Mouse (Mus musculus) embryonic facial prominence, embryonic 10.5 days (tissue): ENCODE measurements at regions not wholly inside any gene's neighbourhood (a gene's known extent, or its start where the extent isn't known, plus 50 kb on each side); places are given as distances from the start of the nearest gene placed in this dataset.

Experiments used
- DNase-seq: peaks from one replicate; pipeline ENCODE4 v3.0.0-alpha.2; 2017; ENCODE audit warnings: low spot score
- H3K27ac ChIP-seq: fragments of 300-500 bp; sonication (generic); replicated peaks from 2 replicates; pipeline ENCODE4 v1.5.1; 2016; ENCODE audit warnings: mild to moderate bottlenecking
- H3K27me3 ChIP-seq: fragments of 300-500 bp; sonication (generic); replicated peaks from 2 replicates; pipeline ENCODE4 v1.6.1; 2016; ENCODE audit warnings: low read depth, mild to moderate bottlenecking; ENCODE audit not compliant: poor library complexity, severe bottlenecking
- H3K36me3 ChIP-seq: fragments of 300-500 bp; sonication (generic); replicated peaks from 2 replicates; pipeline ENCODE4 v1.6.1; 2016; ENCODE audit warnings: mild to moderate bottlenecking, moderate library complexity
- H3K4me1 ChIP-seq: fragments of 300-500 bp; sonication (generic); 2 replicates; pipeline ENCODE4 v1.6.1; 2016
- H3K4me3 ChIP-seq: fragments of 300-500 bp; sonication (generic); 2 replicates; pipeline ENCODE4 v1.5.1; 2016; ENCODE audit warnings: mild to moderate bottlenecking, moderate library complexity
- H3K9me3 ChIP-seq: fragments of 300-500 bp; sonication (generic); 2 replicates; pipeline ENCODE4 v1.6.1; 2016; ENCODE audit warnings: mild to moderate bottlenecking
- WGBS: fragments of 180-500 bp; shearing (Covaris S2); methylation state at CpG from one replicate; pipeline ENCODE4 v1.1.7; 2016; 5-methylcytosine and 5-hydroxymethylcytosine counted together

- Histone ChIP-seq H3K36me3 (no peaks in the 10 kb centered on the region), H3K4me1 (peaks cover 10% of the 10 kb centered on the region), H3K27me3 (no peaks in the 10 kb centered on the region), H3K4me3 (no peak overlapping the region), H3K9me3 (no peaks in the 10 kb centered on the region), H3K27ac (no peak overlapping the region)
- 85% methylated on average over 8 of the region's 8 CpGs for WGBS
- no peak for DNase-seq
Observed at GRCm38 (mm10) chr14:23115889-23116510, 898.3 kb downstream of the Kcnma1 start.

- H3K9me3 ChIP-seq = no peaks in the 10 kb centered on the region
- peaks cover 10% of the 10 kb centered on the region for H3K4me1 ChIP-seq
- peak; percentile 49 for DNase-seq
- peak overlapping the region; percentile 24; the same call in 1 of the 2 replicates for H3K27ac ChIP-seq
- no peak overlapping the region for H3K4me3 ChIP-seq
- no peaks in the 10 kb centered on the region for H3K27me3 ChIP-seq
- no peaks in the 10 kb centered on the region for H3K36me3 ChIP-seq
- WGBS = 69% methylated on average over 5 of the region's 5 CpGs
Observed at GRCm38 (mm10) chr14:23114910-23115309, 899.4 kb downstream of the Kcnma1 start.

- Histone ChIP-seq H3K27me3 (no peaks in the 10 kb centered on the region), H3K36me3 (no peaks in the 10 kb centered on the region), H3K4me3 (no peak overlapping the region), H3K27ac (0 out of 2 replicates have a peak overlapping the region, but pooled peaks have one; percentile 24), H3K4me1 (peaks cover 10% of the 10 kb centered on the region), H3K9me3 (no peaks in the 10 kb centered on the region)
- WGBS = 96% methylated on average over 1 of the region's 1 CpGs
- no peak for DNase-seq
Observed at GRCm38 (mm10) chr14:23114456-23114855, 899.8 kb downstream of the Kcnma1 start.

- Histone ChIP-seq H3K27ac (no peak overlapping the region), H3K4me1 (peaks cover 10% of the 10 kb centered on the region), H3K36me3 (no peaks in the 10 kb centered on the region), H3K4me3 (no peak overlapping the region), H3K9me3 (no peaks in the 10 kb centered on the region), H3K27me3 (no peaks in the 10 kb centered on the region)
- WGBS = 81% methylated on average over 2 of the region's 2 CpGs
- no peak for DNase-seq
Observed at GRCm38 (mm10) chr14:23112369-23112768, 901.9 kb downstream of the Kcnma1 start.

GRCm38 (mm10) chr14:23108590-23108989 lies 905.7 kb downstream of the Kcnma1 start:
- no peak overlapping the region for H3K27ac ChIP-seq
- no peaks in the 10 kb centered on the region for H3K27me3 ChIP-seq
- H3K4me3 ChIP-seq = no peak overlapping the region
- H3K36me3 ChIP-seq = no peaks in the 10 kb centered on the region
- no peaks in the 10 kb centered on the region for H3K9me3 ChIP-seq
- DNase-seq = no peak
- WGBS = 76% methylated on average over 7 of the region's 7 CpGs
- H3K4me1 ChIP-seq = no peaks in the 10 kb centered on the region

GRCm38 (mm10) chr14:23107466-23107865 lies 906.8 kb downstream of the Kcnma1 start:
- no peak overlapping the region for H3K27ac ChIP-seq
- DNase-seq = no peak
- 81% methylated on average over 4 of the region's 4 CpGs for WGBS

More at GRCm38 (mm10) chr14:23107466-23107865, 906.8 kb downstream of the Kcnma1 start:
- Histone ChIP-seq H3K9me3 (no peaks in the 10 kb centered on the region), H3K4me1 (no peaks in the 10 kb centered on the region), H3K27me3 (no peaks in the 10 kb centered on the region), H3K36me3 (no peaks in the 10 kb centered on the region), H3K4me3 (no peak overlapping the region)
